Mouse (Mus musculus): ENCODE results near the gene Cog7.

DNA sequence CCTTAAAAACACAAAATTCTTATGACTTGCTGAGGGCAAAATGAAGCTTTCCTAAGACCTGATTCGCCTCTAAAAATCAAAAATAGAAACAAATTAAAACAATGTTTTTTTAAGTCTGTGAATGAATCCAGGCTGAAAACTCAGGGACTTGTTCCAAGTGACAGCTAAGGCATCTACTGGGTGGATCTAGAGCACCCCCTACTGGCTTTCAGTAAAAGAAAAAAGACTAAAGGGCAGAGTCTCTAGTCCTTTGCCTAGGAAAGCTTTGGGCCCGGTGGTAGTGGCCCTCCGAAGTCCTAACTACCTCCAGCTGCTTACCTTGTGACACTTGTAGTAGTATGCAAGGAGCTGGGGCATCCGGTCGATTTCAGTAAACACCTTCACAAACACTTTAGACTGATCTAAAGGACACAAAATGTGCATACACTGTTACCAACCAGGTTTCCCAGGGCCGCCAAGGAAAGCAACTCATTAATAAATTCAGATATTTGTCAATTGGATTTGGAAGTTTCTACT is 17.6 kb downstream of the Cog7 start:
- TF ChIP-seq CTCF (IDR thresholded peaks at IDR 0.05; ENCODE audit: control insufficient read depth, insufficient read depth, insufficient read length) (no peak), USF1 (IDR thresholded peaks at IDR 0.05; ENCODE audit: low read depth) (no peak)

Data from C2C12 (cell line).